Mouse (Mus musculus) cerebellum, adult 11 months (tissue): ENCODE results near the gene Olfr1239.

ENCODE experiments used
- DNase-seq: peaks from one replicate; pipeline ENCODE4 v3.0.0; 2022

Gene Olfr1239

GRCm38 (mm10) chr2:89420307-89420706, at the start of gene Olfr1239:
Gene Olfr1239 (minus strand): TSS chr2:89420407.
- no peak for DNase-seq

GRCm38 (mm10) chr2:89442900-89443299, 22.7 kb upstream of the Olfr1239 start, which contains the start of gene Olfr1240:
Gene Olfr1240 (minus strand): TSS chr2:89443000.
- no peak for DNase-seq

- no peak for DNase-seq
These were observed 5.7 kb downstream of the Olfr1239 start for GRCm38 (mm10) chr2:89414557-89414956.

GRCm38 (mm10) chr2:89409576-89409975, 10.6 kb downstream of the Olfr1239 start, which contains the start of gene Olfr1238:
Gene Olfr1238 (minus strand): TSS chr2:89409676.
- no peak for DNase-seq

- no peak for DNase-seq
These were observed 19.3 kb downstream of the Olfr1239 start for GRCm38 (mm10) chr2:89400882-89401281.
